Mouse (Mus musculus) heart, postnatal 36 days (tissue): Measurements from ENCODE around the gene Dennd5b. TPM values are rescaled to one million over a fixed set of nuclear protein-coding genes. Genes with fewer than 3 reads are reported as not detected.
A peak's percentile ranks its signal among the peaks of the same experiment; 100 is the strongest.
"Not testable (repeated sequence)": the region's sequence is repeated elsewhere in the genome, so short reads cannot be mapped to it uniquely, and the experiment has no call there.

ENCODE experiments used
- DNase-seq, 2 experiments: peaks; one replicate each; pipeline ENCODE4 v3.0.0; 2021 to 2022
- intact Hi-C: fragments of 180-260 bp; cut with DNase I; formaldehyde crosslinking; loops from one replicate; pipeline ENCODE4 v1.15.1; 2025
- total RNA-seq, 2 experiments: library from RNA; stranded (reverse); gene quantifications; 2 replicates each; pipeline ENCODE4 v1.2.3; 2021

Gene Dennd5b
- total RNA-seq = 10 to 100 TPM; 15.7 to 17.5 TPM

GRCm38 (mm10) chr6:149101076-149101942 is at the start of gene Dennd5b:
Dennd5b (minus strand) TSS chr6:149101680.
- intact Hi-C loops = loop anchor here (2.0 to 10.0 kb wide), 3 partner anchors 17 to 157 kb away; partner anchors contain the start of gene Sinhcaf
- DNase-seq = peak; percentile 81 to 87

- no peak for DNase-seq
- intact Hi-C loops = no loop called here
Observed at GRCm38 (mm10) chr6:149148436-149149229, 47.2 kb upstream of the Dennd5b start.

- intact Hi-C loops = no loop called here
- no peak for DNase-seq
Observed at GRCm38 (mm10) chr6:149145143-149145542, 43.7 kb upstream of the Dennd5b start.

- intact Hi-C loops = loop anchor here (5.0 kb wide), 2 partner anchors 46 to 166 kb away; partner anchors contain the start of genes Amn1 and Resf1
- peak; percentile 85 for DNase-seq
Observed at GRCm38 (mm10) chr6:149141393-149142173, 40.1 kb upstream of the Dennd5b start.

- intact Hi-C loops = no loop called here
- DNase-seq = no peak
Observed at GRCm38 (mm10) chr6:149139471-149139870, 38.0 kb upstream of the Dennd5b start, which contains the start of gene Etfbkmt. Etfbkmt (plus strand) TSS chr6:149139849.

GRCm38 (mm10) chr6:149139011-149139410 is 37.5 kb upstream of the Dennd5b start:
- intact Hi-C loops = no loop called here
- DNase-seq = no peak

- DNase-seq = no peak
- intact Hi-C loops = no loop called here
Observed at GRCm38 (mm10) chr6:149137936-149138335, 36.5 kb upstream of the Dennd5b start.

GRCm38 (mm10) chr6:149135631-149136030 is 34.2 kb upstream of the Dennd5b start:
- intact Hi-C loops = no loop called here
- DNase-seq = no peak

- intact Hi-C loops = no loop called here
- no peak for DNase-seq
Observed at GRCm38 (mm10) chr6:149134391-149135150, 33.1 kb upstream of the Dennd5b start.

GRCm38 (mm10) chr6:149132311-149133077 is 31.0 kb upstream of the Dennd5b start:
- intact Hi-C loops = loop anchor here (1.0 kb wide), 1 partner anchor 243 kb away; no protein-coding TSS in a partner anchor
- peak in 1 of 2 experiments; percentile 40 for DNase-seq

GRCm38 (mm10) chr6:149131111-149131510 is 29.6 kb upstream of the Dennd5b start:
- no peak for DNase-seq
- intact Hi-C loops = no loop called here

- DNase-seq, intact Hi-C loops: not testable (repeated sequence)
Observed at GRCm38 (mm10) chr6:149129870-149130269, 28.4 kb upstream of the Dennd5b start, which contains the start of gene Gm10203. Gm10203 (plus strand) TSS chr6:149130170.

- DNase-seq = peak; percentile 42 to 57
- intact Hi-C loops = loop anchor here (1.0 kb wide), 1 partner anchor 250 kb away; no protein-coding TSS in a partner anchor
Observed at GRCm38 (mm10) chr6:149126675-149127074, 25.2 kb upstream of the Dennd5b start.

- intact Hi-C loops = loop anchor here (5.0 kb wide), 1 partner anchor 176 kb away; the partner anchor contains the start of gene Sinhcaf
- no peak for DNase-seq
Observed at GRCm38 (mm10) chr6:149123042-149123441, 21.6 kb upstream of the Dennd5b start.

GRCm38 (mm10) chr6:149119853-149120252 is 18.4 kb upstream of the Dennd5b start:
- intact Hi-C loops = loop anchor here (1.0 to 10.0 kb wide), 5 partner anchors 19 to 285 kb away; partner anchors contain the start of genes Dennd5b, Ipo8 and Sinhcaf
- DNase-seq = peak; percentile 45 to 64

GRCm38 (mm10) chr6:149118935-149119334 is 17.5 kb upstream of the Dennd5b start:
- DNase-seq = peak; percentile 40 to 47
- intact Hi-C loops = loop anchor here (1.0 to 10.0 kb wide), 3 partner anchors 18 to 284 kb away; partner anchors contain the start of genes Dennd5b and Ipo8

GRCm38 (mm10) chr6:149116992-149117391 is 15.5 kb upstream of the Dennd5b start:
- DNase-seq = no peak
- intact Hi-C loops = loop anchor here (10.0 kb wide), 1 partner anchor 282 kb away; the partner anchor contains the start of gene Ipo8

GRCm38 (mm10) chr6:149108909-149109308 is 7.4 kb upstream of the Dennd5b start:
- no peak for DNase-seq
- intact Hi-C loops = loop anchor here (10.0 kb wide), 1 partner anchor 164 kb away; the partner anchor contains the start of gene Sinhcaf
